Mouse (Mus musculus) A20 (cell line): ENCODE results near the gene Nfe2l3.

Source experiments
- DNase-seq: peaks from one replicate; pipeline ENCODE4 v3.0.0-alpha.2; 2011; ENCODE audit warnings: low read depth, low spot score

The Nfe2l3 gene

GRCm38 (mm10) chr6:51442191-51442835 lies 9.8 kb downstream of the Nfe2l3 start:
- peak; percentile 77 for DNase-seq

- no peak for DNase-seq
These were observed 20.5 kb downstream of the Nfe2l3 start for GRCm38 (mm10) chr6:51452927-51453503.

DNA sequence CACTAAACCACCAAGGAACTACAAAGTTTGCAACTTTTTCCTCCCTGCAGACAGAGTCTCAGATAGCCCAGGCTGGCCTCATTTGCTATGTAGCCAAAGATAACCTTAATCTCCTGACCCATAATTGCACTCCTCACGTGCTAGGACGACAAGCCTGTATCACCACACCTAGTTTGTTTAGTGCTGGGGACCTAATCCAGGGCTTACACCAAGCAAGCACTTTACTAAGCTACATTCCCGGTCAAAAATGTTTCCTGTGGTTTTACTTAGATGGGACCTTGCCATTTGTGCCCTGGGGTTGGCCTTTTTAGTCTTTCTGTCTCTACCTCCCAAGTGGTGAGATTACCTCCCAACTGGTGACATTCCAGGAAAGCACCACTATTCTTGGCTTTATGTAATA lies 22.5 kb downstream of the Nfe2l3 start:
- DNase-seq, result no peak

- DNase-seq, result no peak
These were observed 23.7 kb downstream of the Nfe2l3 start for GRCm38 (mm10) chr6:51456198-51456597.

- DNase-seq, result peak; percentile 38
These were observed 24.8 kb downstream of the Nfe2l3 start for GRCm38 (mm10) chr6:51457283-51457682.

- peak; percentile 57 for DNase-seq
These were observed 25.4 kb downstream of the Nfe2l3 start for GRCm38 (mm10) chr6:51457770-51458387.

GRCm38 (mm10) chr6:51458925-51459312 lies 26.4 kb downstream of the Nfe2l3 start:
- DNase-seq, result peak; percentile 55

GRCm38 (mm10) chr6:51459313-51460020 lies 27.0 kb downstream of the Nfe2l3 start:
- DNase-seq, result peak; percentile 54

- DNase-seq, result peak; percentile 55
These were observed 27.5 kb downstream of the Nfe2l3 start for GRCm38 (mm10) chr6:51460021-51460360.

DNA sequence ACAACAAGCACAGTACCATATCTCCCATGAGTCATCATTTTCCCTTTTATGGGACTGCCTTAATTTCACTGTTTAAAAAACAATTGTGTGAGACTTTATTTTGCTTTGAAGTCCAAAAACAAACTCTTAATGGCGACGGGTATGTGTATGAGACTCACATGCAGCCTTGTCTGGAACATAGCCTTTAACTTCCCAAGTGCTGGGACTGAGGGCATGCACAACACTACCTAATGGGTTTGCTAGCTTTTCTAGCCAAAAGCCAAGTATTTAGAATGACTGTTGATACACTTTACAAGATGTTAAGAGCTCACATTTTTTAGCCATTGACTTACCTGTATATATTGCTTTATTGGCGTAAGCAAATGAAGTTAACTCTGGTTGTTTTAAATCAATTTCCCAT lies 27.9 kb downstream of the Nfe2l3 start:
- no peak for DNase-seq

GRCm38 (mm10) chr6:51467649-51468048 lies 35.2 kb downstream of the Nfe2l3 start:
- DNase-seq, result peak; percentile 35

- peak; percentile 89 for DNase-seq
These were observed 36.6 kb downstream of the Nfe2l3 start for GRCm38 (mm10) chr6:51468891-51469561.

DNA sequence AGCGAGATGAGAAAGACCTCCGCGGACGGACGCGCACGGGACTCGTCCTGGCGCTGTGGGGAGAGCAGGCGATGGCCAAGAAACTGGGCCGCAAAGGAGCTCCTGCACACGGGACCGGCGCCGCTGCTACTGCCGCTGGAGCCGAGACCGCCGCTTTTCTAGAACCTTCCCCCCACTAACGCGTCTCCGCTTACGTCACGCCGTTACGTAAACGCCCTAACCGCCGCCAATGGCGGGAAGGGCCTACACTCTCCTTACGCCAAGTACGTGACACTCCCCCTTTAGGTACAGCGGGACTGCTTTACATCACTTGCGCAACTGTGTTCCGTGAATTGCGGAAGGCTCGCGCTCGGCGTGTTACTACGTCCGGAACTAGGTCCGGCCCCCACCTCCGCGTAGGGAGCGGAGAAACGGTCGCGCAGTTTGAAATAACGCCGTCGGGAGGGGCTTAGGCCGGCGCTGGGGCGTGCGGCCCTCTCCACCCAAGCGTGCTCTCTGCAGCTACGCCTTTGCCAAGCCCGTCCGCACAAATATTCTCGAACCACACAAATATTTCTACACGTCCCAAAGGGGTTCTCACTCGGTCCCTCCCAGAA lies 37.3 kb downstream of the Nfe2l3 start, which contains the start of gene Hnrnpa2b1:
Gene Hnrnpa2b1 (minus strand): TSS at position 180 of the 596 bp plus-strand sequence.
- peak; percentile 100 for DNase-seq

DNA sequence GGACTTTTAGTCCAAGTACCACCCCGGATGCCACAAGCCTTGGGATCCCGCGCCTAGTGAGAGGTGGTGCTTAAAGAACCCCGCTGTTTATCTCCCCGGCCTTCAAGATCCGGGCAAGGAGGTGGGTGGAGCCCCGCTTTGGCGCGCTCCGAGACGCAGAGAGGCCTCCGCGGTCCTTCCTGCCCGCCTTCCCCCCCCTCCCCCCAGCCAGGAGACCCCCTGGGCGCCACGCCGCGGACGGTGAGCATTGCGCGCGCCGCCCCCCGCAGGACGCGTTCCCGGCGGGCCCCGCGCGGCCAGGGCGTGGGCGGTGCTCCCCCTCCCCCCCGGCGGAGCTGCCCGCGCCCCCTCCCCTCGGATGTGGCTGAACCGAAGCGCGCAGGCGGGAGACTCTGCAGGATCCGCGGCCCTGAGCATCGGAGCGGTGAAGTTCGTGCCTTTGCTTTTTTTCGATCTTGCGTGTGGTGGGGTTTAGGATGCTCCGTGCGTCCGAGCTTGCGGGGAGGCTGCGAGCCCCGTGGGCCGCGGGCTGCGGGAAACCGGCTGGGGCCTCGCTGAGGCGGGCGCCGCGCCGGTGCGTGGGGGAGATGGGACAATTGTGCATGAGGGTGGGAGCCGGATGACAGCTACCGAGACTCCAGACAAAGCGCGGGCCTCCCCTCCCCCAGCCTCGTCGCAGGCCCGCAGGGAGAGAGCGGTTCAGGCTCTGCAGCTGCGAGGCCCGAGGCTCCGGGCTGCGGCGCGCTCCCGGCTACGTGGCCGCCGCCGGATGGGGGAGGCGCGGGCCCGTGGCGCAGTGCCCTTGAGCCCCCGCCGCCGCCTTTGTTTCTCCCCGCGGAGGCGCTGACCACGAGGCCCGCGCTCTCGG lies 38.1 kb downstream of the Nfe2l3 start, which contains the start of gene Cbx3:
Gene Cbx3 (plus strand): TSS at position 50 of the 868 bp plus-strand sequence.
- peak; percentile 96 for DNase-seq

DNA sequence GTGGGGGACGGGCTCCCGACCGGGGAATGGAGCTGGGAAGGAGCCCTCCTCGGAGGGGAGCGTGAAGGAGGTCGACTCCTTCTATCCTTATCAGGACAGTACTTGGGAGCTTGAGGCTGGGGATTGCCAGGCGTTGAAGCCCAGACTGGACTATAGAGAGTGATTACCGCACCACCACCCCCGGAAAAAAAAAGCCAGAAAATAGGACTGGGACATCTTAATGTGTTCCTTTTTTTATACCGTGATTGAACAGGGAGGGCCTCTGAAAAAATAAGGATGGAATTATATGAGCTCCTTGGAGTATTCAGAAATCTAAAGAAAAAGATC lies 38.7 kb downstream of the Nfe2l3 start:
- DNase-seq, result no peak

GRCm38 (mm10) chr6:51471782-51472181 lies 39.3 kb downstream of the Nfe2l3 start:
- DNase-seq, result no peak

- DNase-seq, result no peak
These were observed 39.7 kb downstream of the Nfe2l3 start for GRCm38 (mm10) chr6:51472213-51472612.

GRCm38 (mm10) chr6:51479136-51479731 lies 46.8 kb downstream of the Nfe2l3 start:
- no peak for DNase-seq

GRCm38 (mm10) chr6:51481548-51481947 lies 49.1 kb downstream of the Nfe2l3 start:
- no peak for DNase-seq

- DNase-seq, result no peak
These were observed 51.4 kb downstream of the Nfe2l3 start for GRCm38 (mm10) chr6:51483861-51484260.
